Mouse (Mus musculus) bone marrow macrophage, adult 2 months (primary cell): ENCODE results near the gene Wscd2.

ENCODE experiments used
- CTCF ChIP-seq: IDR thresholded peaks from 2 replicates; pipeline ENCODE4 v1.5.1; 2012; ENCODE audit warnings: low read depth, mild to moderate bottlenecking, low read length, moderate library complexity
- POLR2A ChIP-seq: IDR thresholded peaks from 2 replicates; pipeline ENCODE4 v1.6.1; 2012; ENCODE audit warnings: mild to moderate bottlenecking, low read depth, low read length, borderline replicate concordance

DNA sequence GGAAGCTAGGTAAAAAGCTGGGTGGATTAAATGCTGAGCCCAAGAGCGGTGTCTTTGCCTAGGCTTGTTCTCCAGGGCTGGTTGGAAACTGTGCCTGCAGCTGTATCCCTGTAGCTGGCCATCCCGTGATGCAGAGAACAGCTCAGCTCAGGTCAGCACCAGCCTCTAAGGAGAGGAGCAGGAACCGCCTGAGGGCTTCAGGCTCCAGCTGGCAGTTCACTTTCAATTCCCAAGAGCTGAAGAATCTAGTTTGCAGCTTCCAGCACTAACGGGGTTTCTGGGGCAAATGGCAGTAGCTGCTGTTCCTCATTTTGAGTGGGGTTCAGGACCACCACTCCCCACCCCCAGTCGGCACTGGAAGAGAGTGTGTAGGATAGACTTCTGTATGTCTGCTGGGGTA, 51.1 kb downstream of the Wscd2 start:
- TF ChIP-seq CTCF = no peak
- TF ChIP-seq POLR2A = no peak
